Mouse (Mus musculus) mouse embryonic stem cell (cell line): ENCODE measurements around the gene Slc35b1.
"Not testable (repeated sequence)": the region's sequence is repeated elsewhere in the genome, so short reads cannot be mapped to it uniquely, and the experiment has no call there.

ENCODE experiments used
- in situ Hi-C, 2 experiments: fragments of 300-500 bp; cut with MboI; formaldehyde crosslinking; loops; 1 replicate in 1 of 2; 3 replicates in 1 of 2; pipeline ENCODE4 v1.14.3; 2019 to 2020; ENCODE audit warnings: low sequenced_read_pairs in 2 of 2, low pct_unique_long_range_greater_than_20kb in 1 of 2, mixed read lengths in 1 of 2; ENCODE audit not compliant: unreplicated experiment in 1 of 2

Gene Slc35b1

GRCm38 (mm10) chr11:95390420-95390819 lies 5.9 kb downstream of the Slc35b1 start:
- in situ Hi-C loops: loop anchor here (10.0 kb wide), 1 partner anchor 134 kb away; no protein-coding TSS in a partner anchor

DNA sequence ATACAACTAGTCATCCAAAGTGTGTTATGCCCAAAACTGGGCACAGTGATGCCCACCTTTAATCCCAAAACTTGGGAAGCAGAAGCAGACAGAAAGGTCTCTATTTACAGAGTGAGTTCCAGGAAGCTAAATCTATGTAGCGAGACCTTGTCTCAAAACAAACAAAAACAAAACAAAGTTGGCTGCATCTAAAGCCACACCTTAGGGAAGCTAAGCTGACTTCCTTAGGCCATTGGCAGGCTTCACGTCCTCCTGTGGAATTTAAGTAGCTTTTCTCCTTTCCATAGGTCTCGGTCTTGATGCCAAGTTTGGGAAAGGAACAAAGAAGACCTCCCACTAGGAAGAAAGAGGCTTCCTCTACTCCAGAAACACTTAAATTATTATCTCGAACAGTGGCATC lies 6.7 kb downstream of the Slc35b1 start:
- in situ Hi-C loops: loop anchor here (10.0 kb wide), 1 partner anchor 134 kb away; no protein-coding TSS in a partner anchor

DNA sequence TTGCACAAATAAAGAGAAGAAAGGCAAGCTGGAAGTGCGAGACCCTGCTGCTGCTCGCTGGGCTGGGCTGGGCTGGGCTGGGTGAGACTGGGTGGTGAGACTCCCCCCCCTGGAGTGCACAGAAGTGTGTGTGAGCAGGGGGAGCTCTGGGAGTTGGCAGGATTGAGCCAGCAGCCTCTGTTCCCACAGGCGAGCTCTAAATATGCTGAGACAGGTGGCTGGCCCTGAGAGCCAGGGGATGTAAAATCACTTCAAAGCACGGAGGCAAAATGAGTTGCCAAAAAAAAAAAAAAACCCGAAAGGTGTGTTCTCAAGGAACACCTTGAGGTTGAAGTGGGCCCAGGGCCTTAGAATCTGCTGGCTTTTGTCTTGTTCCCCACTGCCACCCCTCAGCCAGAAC lies 7.3 kb downstream of the Slc35b1 start:
- in situ Hi-C loops: loop anchor here (10.0 kb wide), 1 partner anchor 133 kb away; no protein-coding TSS in a partner anchor

GRCm38 (mm10) chr11:95392223-95392667 lies 7.8 kb downstream of the Slc35b1 start:
- in situ Hi-C loops: loop anchor here (10.0 kb wide), 1 partner anchor 133 kb away; no protein-coding TSS in a partner anchor

- in situ Hi-C loops: loop anchor here (10.0 kb wide), 1 partner anchor 132 kb away; no protein-coding TSS in a partner anchor
Measured at GRCm38 (mm10) chr11:95392708-95393499, 8.4 kb downstream of the Slc35b1 start.

GRCm38 (mm10) chr11:95393500-95393816 lies 9.0 kb downstream of the Slc35b1 start:
- in situ Hi-C loops: loop anchor here (10.0 kb wide), 1 partner anchor 131 kb away; no protein-coding TSS in a partner anchor

DNA sequence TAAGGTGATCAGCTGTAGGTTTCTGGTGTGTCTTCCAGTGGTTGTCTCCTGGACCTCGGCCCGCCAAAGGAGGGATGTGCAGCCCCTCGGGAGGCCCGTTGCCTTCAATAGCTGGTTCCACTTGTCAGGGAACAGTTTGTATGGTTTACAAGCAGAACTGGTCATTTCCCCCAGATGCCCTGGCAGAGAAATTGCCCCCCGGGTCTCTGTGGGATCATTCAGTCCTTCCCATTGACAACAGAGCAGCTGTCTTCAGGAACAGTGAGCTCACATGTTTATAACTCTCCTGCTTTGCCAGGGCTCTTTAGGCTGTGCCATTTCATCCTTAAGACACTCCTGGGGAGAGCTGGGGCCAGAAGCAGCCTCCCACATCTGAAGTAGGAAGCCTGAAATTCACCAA lies 9.6 kb downstream of the Slc35b1 start:
- in situ Hi-C loops: loop anchor here (10.0 kb wide), 1 partner anchor 131 kb away; no protein-coding TSS in a partner anchor

DNA sequence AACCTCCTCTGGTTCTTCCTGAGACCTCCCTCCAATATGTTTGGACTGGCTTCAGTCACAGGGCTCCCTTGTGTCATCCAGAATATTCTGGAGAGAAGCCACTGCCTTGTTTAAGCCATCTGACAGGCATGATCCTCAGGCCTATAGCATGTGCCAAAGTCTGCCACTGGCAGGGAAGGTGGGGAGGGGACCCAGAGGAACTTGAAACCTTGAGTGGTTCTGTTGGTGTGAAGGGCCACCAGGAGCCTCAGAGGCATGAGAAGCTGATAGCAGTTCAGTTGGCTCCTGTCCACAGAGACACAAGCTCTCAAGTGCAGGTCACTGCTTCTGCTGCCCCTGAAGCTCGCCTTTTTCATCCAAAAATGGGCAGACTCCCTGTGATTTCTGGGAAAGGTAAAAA lies 12.1 kb downstream of the Slc35b1 start:
- in situ Hi-C loops: loop anchor here (10.0 kb wide), 1 partner anchor 128 kb away; no protein-coding TSS in a partner anchor

DNA sequence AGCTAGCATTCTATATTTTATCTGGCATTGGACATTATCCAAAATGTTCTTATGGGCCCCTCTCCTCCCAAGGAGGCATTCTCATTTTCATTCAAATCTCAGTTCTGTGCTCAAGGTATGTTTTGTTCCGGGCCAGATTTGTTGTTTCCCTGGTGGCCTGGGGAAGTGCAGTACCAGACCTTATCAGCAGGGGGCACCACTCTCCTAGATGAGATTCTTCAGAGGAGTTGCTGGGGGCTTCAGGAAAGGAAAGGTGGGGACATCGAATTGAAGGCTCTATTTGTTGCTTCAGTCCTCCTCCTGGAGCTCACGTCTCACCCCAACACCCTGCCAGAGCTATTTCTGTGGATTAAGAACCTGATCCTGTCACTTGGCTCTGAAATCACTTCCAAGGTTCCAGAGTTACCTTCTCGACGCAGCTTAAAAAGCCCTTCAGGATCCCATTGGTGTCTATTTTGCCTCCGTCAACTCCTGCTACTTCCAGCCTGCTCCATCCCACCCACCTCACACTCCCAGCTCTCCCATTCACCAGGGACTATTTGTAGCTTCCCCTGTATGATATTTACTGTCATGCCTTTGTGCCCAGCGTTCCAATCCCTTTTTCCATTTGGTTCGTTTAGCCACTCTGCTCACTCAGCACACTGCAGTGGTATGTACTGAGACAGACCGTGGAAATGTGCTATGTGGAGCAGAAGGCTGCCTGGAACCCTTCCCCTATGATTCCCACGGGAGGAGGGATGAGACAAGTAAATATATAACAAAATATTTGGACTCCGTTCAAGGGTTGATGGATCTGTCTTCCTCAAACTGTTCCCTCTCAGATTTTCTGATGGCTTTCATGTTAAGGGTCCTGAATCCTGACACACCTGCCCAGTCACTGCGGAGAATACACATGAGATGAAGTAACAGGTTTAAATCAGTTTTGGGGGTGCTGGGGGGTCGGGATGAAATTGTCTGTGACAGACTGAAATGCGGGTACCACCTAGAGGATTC lies 13.6 kb downstream of the Slc35b1 start:
- in situ Hi-C loops: loop anchor here (10.0 kb wide), 1 partner anchor 127 kb away; no protein-coding TSS in a partner anchor

DNA sequence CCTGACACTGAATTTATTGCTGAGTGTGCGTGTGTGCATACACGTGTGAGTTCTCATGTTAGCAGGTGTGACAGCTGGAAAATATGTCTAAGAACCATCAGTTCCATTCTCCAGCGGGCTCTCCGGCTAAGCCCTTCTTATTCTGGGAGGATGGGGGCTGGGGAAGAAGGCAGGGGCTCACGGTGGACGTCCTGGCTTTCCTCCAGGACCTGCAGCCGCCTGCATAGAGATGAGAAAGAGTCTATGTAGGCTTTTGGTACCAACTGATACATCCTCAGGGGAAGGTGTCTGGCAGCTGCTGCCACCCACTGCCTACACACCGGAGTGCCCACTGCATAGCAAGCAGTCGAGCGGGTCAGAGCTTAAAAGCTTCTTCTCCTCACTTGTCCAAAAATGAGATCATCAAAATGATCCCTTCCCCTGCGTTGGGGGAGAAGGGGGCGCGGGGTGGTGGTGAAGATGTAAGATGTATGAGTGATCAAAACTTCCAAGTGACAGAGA lies 15.1 kb downstream of the Slc35b1 start:
- in situ Hi-C loops: loop anchor here (10.0 kb wide), 1 partner anchor 125 kb away; no protein-coding TSS in a partner anchor

- in situ Hi-C loops: no loop called here
Measured at GRCm38 (mm10) chr11:95401568-95401967, 17.1 kb downstream of the Slc35b1 start.

GRCm38 (mm10) chr11:95402196-95402595 lies 17.7 kb downstream of the Slc35b1 start:
- in situ Hi-C loops: no loop called here

DNA sequence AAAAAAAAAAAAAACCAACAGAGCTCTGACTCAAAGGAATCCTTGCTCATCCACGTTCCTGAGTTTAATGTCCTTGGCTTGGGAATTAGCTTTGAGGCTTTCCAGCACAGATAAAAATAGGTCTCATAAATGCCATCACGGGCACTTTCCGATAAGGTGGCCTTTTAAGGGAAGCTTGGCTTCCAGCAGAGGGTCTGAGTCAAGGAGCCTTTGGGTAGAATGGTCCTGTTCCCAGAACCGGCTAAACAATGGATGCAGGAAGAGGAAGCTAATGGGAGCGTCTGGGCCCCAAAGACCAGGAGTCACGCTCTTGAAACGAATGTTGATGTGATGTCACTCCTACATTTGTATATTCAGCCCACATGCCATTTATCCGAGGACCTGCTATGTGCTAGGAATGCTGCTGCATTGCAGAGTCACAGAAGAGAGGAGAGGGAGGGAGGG lies 18.2 kb downstream of the Slc35b1 start:
- in situ Hi-C loops: no loop called here

DNA sequence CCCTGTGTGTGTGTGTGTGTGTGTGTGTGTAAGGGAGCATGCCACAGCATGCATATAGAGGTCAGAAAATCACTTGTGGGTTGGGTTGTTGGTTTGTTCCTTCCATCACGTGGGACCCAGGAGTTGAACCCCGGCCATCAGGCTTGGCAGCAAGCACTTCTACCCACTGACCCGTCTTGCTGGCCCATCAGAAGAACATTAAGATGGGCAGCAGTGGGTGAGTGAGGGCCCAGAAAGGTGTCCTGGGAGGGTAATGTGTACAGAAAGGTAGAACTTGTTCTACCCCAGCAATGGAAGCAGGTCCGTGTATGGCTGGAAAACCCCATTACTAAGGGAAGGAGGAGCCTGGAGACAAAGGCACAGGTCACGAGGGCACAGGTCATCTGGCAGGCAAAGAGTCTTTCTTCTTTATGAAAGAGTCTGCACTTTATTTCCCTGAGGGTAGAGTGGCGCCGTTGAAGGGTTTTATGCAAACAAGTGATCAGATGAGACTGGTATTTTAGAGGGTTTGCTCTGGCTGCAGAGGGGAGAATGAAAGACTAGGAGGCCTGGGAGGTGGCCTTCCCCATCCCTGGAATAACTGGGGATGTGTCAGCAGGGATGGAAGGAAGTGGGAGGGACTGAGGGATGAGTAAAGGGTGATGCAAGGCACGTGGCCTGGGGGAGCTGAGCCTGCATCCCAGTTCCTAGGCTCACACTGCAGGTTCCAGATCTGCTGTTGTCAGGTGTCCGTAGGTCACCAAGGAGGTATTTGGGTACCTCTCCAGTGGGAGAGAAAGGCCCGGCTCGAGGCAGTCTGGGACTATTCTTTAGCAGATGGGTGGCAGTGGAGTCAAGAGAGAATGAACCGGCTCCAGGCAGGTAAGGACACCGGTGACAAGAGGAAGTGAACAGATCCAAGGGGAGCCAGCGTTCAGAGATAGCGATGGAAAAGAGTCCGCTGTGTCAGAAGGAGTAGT lies 19.2 kb downstream of the Slc35b1 start:
- in situ Hi-C loops: no loop called here

GRCm38 (mm10) chr11:95405771-95406170 lies 21.3 kb downstream of the Slc35b1 start:
- in situ Hi-C loops: no loop called here

DNA sequence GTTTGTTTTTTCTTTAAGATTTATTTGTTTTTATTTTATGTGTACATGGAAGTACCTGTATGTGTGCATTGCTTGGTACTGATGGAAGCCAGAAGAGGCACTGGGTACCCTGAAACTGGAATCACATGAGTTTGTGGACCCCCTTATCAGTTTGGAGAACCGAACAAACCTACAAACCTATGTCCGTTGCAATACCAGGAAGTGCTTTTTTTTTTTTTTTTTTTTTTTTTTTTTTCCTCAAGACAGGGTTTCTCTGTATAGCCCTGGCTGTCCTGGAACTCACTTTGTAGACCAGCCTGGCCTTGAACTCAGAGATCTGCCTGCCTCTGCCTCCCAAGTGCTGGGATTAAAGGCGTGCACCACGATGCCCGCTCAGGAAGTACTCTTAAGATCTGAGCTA lies 21.9 kb downstream of the Slc35b1 start:
- in situ Hi-C loops: not testable (repeated sequence)

DNA sequence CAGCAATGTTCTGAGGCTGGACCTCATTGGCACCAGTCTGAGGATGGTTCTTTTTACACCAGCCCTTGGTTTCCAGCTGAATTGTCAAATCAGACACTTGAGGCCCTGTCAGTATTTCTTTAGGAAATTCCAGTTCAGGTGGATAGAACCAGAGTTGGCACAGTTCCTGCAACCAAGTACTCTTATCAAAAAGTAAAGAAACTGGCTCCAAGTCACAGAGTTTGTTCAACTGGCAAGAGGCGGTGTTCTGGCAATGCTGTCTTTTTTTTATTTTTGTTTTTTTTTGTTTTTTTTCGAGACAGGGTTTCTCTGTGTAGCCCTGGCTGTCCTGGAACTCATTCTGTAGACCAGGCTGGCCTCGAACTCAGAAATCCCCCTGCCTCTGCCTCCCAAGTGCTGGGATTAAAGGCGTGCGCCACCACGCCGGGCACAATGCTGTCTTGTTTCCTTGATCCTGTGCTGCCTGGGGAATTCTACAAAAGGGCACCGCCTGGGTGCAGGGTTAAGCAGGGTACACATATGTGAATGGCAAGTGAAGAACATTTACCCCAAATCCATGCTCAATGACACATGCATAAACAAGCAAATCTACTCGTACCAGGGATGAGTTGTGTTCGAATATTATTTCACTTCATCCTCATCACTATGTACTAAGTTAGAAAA lies 25.1 kb downstream of the Slc35b1 start:
- in situ Hi-C loops: no loop called here
